Mouse (Mus musculus): ENCODE measurements around the gene Hist4h4.

- TF ChIP-seq POLR2A (IDR thresholded peaks at IDR 0.05; ENCODE audit: borderline replicate concordance, extremely low read depth, low read depth, low read length) (no peak), CTCF (IDR thresholded peaks at IDR 0.05; ENCODE audit: insufficient read depth, low read length) (no peak)
Observed at GRCm38 (mm10) chr6:136848399-136848798, 44.2 kb upstream of the Hist4h4 start.
